Mouse (Mus musculus) cortical plate, adult 2 months (tissue): ENCODE data around the gene B830017H08Rik. TPM values are rescaled to one million over a fixed set of nuclear protein-coding genes. Genes with fewer than 3 reads are reported as not detected.

Source experiments
- H3K27ac ChIP-seq: fragments of 200-500 bp; 2 replicates; pipeline ENCODE4 v1.5.1; 2012; ENCODE audit warnings: low read length, control low read depth, inconsistent platforms; ENCODE audit not compliant: insufficient read depth
- H3K4me1 ChIP-seq: fragments of 200-500 bp; 2 replicates; pipeline ENCODE4 v1.6.1; 2011; ENCODE audit warnings: low read length; ENCODE audit not compliant: control insufficient read depth, insufficient read depth
- H3K4me3 ChIP-seq: fragments of 200-500 bp; 2 replicates; pipeline ENCODE4 v1.5.1; 2011; ENCODE audit warnings: mild to moderate bottlenecking, low read length, control low read depth; ENCODE audit not compliant: insufficient read depth
- CTCF ChIP-seq: fragments of 200-500 bp; IDR thresholded peaks from 2 replicates; pipeline ENCODE4 v1.5.1; 2011; ENCODE audit warnings: mild to moderate bottlenecking, control low read depth, low read length; ENCODE audit not compliant: insufficient read depth; ENCODE audit errors: extremely low read depth
- POLR2A ChIP-seq: fragments of 200-500 bp; IDR thresholded peaks from 2 replicates; pipeline ENCODE4 v1.6.1; 2011; ENCODE audit warnings: mild to moderate bottlenecking, low read length, control low read depth; ENCODE audit not compliant: insufficient read depth; ENCODE audit errors: extremely low read depth
- polyA plus RNA-seq: library from polyadenylated mRNA; depleted of rRNA; stranded (reverse); fragments of >200 nt; gene quantifications from 2 replicates; pipeline ENCODE4 v1.2.3, GENCODE M21; 2012; rRNA removed

The B830017H08Rik gene
- 5.3 and 7.4 TPM in 2 replicates for polyA plus RNA-seq

- Histone ChIP-seq H3K4me1 (peaks cover 4% of the 10 kb centered on the region), H3K4me3 (peak within 1 kb of the TSS; percentile 39), H3K27ac (peak within 1 kb of the TSS; percentile 47)
- TF ChIP-seq POLR2A, result no peak
Observed at GRCm38 (mm10) chr16:17832821-17833220, at the start of gene B830017H08Rik. TSS of gene B830017H08Rik (plus strand) at chr16:17833121.

DNA sequence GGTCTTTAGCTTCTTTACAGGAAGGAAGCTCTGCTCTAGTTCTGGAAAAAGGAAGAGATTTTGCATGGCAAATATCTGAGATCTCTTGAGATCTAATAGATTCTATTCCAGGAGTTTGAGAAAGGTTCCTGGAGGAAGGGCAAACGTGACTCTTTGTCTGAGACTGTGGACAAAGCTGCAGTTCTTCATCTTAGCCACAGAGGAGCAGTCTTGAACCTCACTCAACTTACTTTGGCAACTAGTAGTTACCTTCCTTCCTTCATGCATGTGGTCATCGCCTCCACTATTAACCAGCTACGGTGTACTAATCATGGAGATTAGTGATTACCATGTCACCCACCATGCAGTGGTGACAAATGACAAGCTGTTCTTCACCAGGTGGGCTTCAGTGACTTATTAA, 47.6 kb upstream of the B830017H08Rik start:
- H3K4me1 ChIP-seq, result no peaks in the 10 kb centered on the region
- no peak overlapping the region for H3K27ac ChIP-seq
- TF ChIP-seq POLR2A (no peak), CTCF (peak; percentile 26; the same call in 1 of the 2 replicates)
- no peak overlapping the region for H3K4me3 ChIP-seq

DNA sequence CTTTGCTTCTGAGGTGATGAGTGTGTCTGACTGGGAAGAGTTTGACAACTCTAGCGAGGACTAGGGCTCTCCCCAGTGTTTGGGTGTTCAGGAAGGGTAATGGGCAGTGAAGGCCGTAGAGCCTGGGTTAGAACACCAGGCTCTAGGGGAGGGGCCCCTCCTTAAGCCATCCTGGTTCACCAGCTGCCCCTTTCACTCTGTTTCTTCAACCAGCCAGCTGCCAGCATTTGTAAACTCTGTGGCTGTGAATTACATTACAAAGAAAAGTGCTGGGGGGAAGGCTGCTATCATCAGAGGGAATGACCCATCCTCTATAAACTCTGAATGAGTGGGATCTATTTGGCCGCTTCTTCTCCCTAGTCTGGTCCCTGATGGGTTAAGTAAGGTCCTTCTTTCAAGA, 40.2 kb upstream of the B830017H08Rik start:
- Histone ChIP-seq H3K4me3 (no peak overlapping the region), H3K4me1 (no peaks in the 10 kb centered on the region), H3K27ac (no peak overlapping the region)
- TF ChIP-seq CTCF, result no peak
- no peak for TF ChIP-seq POLR2A

DNA sequence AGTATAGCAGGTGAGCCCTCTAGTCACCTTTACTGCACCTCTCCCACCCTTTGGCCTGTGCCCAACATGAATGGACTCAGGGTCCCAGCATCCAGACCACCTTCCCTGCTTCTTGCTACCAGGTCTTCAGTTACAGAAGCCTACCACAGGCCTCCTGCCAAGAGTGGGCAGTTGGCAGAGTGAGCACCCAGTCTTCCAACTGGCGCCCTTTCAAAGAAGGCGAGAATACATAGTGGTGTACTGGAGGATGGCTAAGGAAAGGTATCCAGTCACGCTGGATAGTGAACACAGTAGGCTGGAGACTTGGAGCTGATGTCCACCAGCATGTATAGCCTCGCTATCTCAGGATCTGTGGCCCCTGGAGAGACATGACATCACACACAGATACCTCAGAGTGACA, 38.9 kb upstream of the B830017H08Rik start:
- H3K4me1 ChIP-seq, result no peaks in the 10 kb centered on the region

GRCm38 (mm10) chr16:17795643-17796042, 37.3 kb upstream of the B830017H08Rik start:
- TF ChIP-seq POLR2A (no peak), CTCF (no peak)
- Histone ChIP-seq H3K4me1 (no peaks in the 10 kb centered on the region), H3K27ac (no peak overlapping the region), H3K4me3 (no peak overlapping the region)

More for the DNA sequence above, 38.9 kb upstream of the B830017H08Rik start:
- Histone ChIP-seq H3K27ac (no peak overlapping the region), H3K4me3 (no peak overlapping the region)
- no peak for TF ChIP-seq CTCF
- no peak for TF ChIP-seq POLR2A

DNA sequence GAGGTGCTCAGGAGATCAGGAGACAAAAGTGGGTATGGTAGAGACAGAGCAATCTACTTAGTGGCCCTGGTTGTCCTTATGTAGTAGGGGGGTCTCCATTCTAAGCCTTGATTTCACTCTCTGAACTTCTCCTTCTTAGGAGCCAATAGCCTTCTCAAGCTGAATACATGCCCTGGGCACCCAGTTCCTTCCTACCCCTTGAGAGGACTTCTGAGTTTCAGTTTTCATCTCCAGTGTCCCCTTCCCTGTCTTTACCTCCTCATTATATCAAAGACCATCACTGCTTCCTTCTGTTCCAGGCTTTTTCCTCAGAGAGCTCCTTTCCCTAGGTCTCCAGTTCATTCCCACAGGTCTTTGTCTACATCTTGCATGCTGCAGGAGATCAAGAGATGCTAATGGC, 36.4 kb upstream of the B830017H08Rik start:
- H3K4me3 ChIP-seq, result no peak overlapping the region
- H3K27ac ChIP-seq, result no peak overlapping the region
- TF ChIP-seq POLR2A (no peak), CTCF (no peak)
- no peaks in the 10 kb centered on the region for H3K4me1 ChIP-seq

DNA sequence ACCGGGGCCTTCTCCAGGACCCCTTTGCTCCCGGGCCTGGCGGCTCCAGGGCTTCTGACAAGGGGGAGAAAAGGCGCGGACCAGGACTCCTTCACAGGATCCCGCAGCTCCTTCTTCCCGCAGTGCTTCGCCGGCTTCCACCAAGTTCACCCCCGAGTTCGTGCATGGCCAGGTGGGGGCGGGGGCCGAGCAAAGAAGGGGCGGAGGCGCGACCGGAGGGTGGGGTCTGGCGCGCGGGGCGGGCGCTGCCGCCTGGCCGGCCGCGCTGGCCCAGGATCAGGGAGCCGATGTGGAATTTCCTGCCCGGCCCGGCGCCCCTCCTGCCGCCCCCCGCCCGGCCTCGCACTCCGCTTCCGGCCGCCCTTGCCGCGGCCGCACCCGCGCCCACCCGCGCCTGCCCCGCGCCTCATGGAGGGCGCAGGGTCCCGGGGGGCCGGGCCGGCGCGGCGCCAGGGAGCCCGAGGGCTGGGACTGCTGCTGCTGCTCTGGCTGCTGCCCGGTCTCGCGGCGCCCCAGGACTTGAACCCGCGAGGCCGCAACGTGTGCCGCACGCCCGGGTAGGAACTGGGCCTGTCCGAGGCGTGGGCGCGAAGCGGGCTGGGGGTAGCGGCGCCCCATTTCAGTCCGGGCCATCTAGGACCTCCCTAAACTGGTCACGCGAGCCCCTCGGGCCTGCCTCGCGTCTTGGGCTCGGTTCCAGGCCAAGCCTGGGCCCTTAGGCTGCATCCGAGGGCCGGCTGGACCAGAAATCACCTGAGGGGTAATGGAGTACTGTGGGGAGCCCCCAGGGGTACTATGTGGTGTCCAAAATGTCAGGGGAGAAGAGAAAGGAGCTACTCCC, 35.7 kb upstream of the B830017H08Rik start, which contains the start of gene Scarf2:
TSS of gene Scarf2 (plus strand) at position 312 of the 841 bp plus-strand sequence.
- Histone ChIP-seq H3K4me3 (no peak within 1 kb of the TSS; the same call in 1 of the 2 replicates), H3K4me1 (no peaks in the 10 kb centered on the region), H3K27ac (no peak within 1 kb of the TSS)
- TF ChIP-seq CTCF, result no peak
- no peak for TF ChIP-seq POLR2A

GRCm38 (mm10) chr16:17797812-17798311, 35.1 kb upstream of the B830017H08Rik start:
- no peak for TF ChIP-seq POLR2A
- TF ChIP-seq CTCF, result no peak
- Histone ChIP-seq H3K27ac (no peak overlapping the region), H3K4me1 (0 out of 2 replicates have a peak, but pooled peaks cover 1% of the 10 kb centered on the region), H3K4me3 (no peak overlapping the region)

DNA sequence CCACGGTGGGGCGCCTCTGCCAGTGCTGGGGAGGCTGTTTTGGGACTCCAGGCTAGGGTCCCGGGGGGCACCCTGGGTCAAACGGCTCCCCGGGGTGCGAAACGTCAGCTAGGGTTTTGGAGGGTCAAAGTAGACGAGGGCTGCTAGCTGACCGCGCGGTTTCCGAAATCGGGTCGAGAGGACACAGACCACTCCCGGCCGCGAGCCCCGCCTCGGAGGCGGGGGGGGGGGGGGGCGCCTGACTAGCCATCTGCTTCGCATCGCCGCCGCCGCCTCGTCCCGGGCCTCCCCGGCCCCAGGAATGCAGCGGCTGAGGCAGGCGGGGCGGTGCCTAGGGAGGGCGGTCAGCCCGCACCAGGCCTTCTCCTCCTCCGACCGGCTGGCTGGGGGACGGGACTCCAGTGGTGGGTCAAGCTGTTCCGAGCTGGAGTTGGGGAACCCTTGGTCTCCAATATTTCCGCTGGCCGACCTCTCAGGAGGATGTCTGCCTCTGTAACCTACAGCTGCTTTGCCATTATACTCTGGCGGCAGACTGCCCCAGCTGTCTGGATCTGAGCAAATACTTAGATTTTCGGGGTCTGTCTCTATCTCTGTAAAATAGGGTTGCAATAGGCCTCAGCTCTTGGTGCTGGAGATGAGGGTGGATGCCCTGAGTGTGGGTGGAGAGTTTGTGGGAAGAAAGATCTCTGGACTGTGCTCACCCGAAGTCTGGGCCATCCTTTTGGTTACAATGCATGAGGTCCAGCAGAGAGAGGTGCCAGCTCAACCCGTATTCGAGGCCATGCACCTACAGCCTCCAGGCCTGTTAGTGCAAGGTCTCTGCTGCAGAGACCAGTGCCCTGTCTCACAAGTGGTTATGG, 34.4 kb upstream of the B830017H08Rik start:
- TF ChIP-seq CTCF (no peak), POLR2A (no peak)
- 0 out of 2 replicates have a peak, but pooled peaks cover 1% of the 10 kb centered on the region for H3K4me1 ChIP-seq
- no peak overlapping the region for H3K4me3 ChIP-seq
- no peak overlapping the region for H3K27ac ChIP-seq
